Mouse (Mus musculus): ENCODE results near the gene Gad1.

DNA sequence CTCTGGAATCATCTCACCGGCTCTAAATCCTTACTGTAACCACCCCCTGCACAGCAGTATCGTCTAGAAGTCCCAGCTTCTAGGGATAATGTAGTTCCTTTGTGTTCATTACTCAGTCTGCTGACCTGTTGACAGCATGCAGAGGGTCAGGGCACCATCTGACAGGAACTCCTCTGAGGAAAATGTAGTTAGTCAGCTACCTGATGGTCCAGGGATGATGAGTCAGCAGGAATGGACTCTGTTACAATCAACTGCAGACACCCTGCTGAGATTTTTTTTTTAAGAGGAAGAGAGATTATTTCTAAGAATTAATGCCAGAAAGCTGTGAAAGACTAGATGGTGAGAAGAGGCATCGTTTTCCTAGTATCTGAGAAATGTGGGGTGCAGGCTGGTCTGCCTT is 63.7 kb downstream of the Gad1 start:
- TF ChIP-seq POLR2A (IDR thresholded peaks at IDR 0.05; ENCODE audit: low read depth, low read length) (no peak), CTCF (IDR thresholded peaks at IDR 0.05; ENCODE audit: extremely low read depth, insufficient read depth, insufficient read length, insufficient replicate concordance) (no peak)
